Mouse (Mus musculus) lung, postnatal 0 days (tissue): Measurements from ENCODE around the gene Fam172a. TPM values are rescaled to one million over a fixed set of nuclear protein-coding genes. Genes with fewer than 3 reads are reported as not detected.

Source experiments
- ATAC-seq: fragments of 200-750 bp; cut with Nextera tagmentation; 2 replicates; pipeline ENCODE4 v1.8.0; 2017; ENCODE audit warnings: moderate library complexity
- DNase-seq: peaks from one replicate; pipeline ENCODE4 v3.0.0-alpha.2; 2016; ENCODE audit warnings: low spot score
- H3K27ac ChIP-seq: fragments of 300-500 bp; sonication (generic); 2 replicates; pipeline ENCODE4 v1.5.1; 2014; ENCODE audit warnings: antibody characterized with exemption, mild to moderate bottlenecking, low read length, mixed read lengths
- H3K27me3 ChIP-seq: fragments of 300-500 bp; sonication (generic); replicated peaks from 2 replicates; pipeline ENCODE4 v1.6.1; 2014; ENCODE audit warnings: low read length, mixed read lengths; ENCODE audit not compliant: insufficient read depth
- H3K36me3 ChIP-seq: fragments of 300-500 bp; sonication (generic); 2 replicates; pipeline ENCODE4 v1.6.1; 2014; ENCODE audit warnings: low read length, mixed read lengths; ENCODE audit not compliant: insufficient read depth
- H3K4me1 ChIP-seq: fragments of 300-500 bp; sonication (generic); 2 replicates; pipeline ENCODE4 v1.6.1; 2014; ENCODE audit warnings: antibody characterized with exemption, low read depth, low read length, mixed read lengths; ENCODE audit not compliant: insufficient read depth
- H3K4me2 ChIP-seq: fragments of 300-500 bp; sonication (generic); replicated peaks from 2 replicates; pipeline ENCODE4 v1.6.1; 2014; ENCODE audit warnings: low read depth, mild to moderate bottlenecking, low read length, moderate library complexity, mixed read lengths
- H3K4me3 ChIP-seq: fragments of 300-500 bp; sonication (generic); 2 replicates; pipeline ENCODE4 v1.5.1; 2014; ENCODE audit warnings: low read depth, low read length
- H3K9ac ChIP-seq: fragments of 300-500 bp; sonication (generic); replicated peaks from 2 replicates; pipeline ENCODE4 v1.6.1; 2014; ENCODE audit warnings: low read depth, mild to moderate bottlenecking
- H3K9me3 ChIP-seq: fragments of 300-500 bp; sonication (generic); 2 replicates; pipeline ENCODE4 v1.6.1; 2016; ENCODE audit warnings: low read length, mixed read lengths
- CTCF ChIP-seq: IDR thresholded peaks from 2 replicates; pipeline ENCODE4 v1.5.1; 2016; ENCODE audit warnings: antibody characterized with exemption, mild to moderate bottlenecking
- EP300 ChIP-seq: IDR thresholded peaks from 2 replicates; pipeline ENCODE4 v1.6.1; 2016; ENCODE audit warnings: antibody characterized with exemption, mild to moderate bottlenecking, control low read depth
- WGBS: fragments of 180-500 bp; shearing (Covaris S2); extraction: QIAGEN DNeasy Blood & Tissue Kit; methylation state at CpG from one replicate; pipeline ENCODE4 v1.1.7; 2014; 5-methylcytosine and 5-hydroxymethylcytosine counted together
- polyA plus RNA-seq: library from polyadenylated mRNA; unstranded; fragments of >200 nt; fragmentation: Nextera tagmentation; extraction: Ambion mirVana; gene quantifications from 2 replicates; pipeline ENCODE4 v1.2.1, GENCODE M21; 2015

Gene Fam172a
- polyA plus RNA-seq, 1 experiment from 2014 or later = 21.8 TPM

GRCm38 (mm10) chr13:78163087-78163958, 461.5 kb downstream of the Fam172a start:
- ATAC-seq = peak; percentile 95
- peak; percentile 82 for DNase-seq
- under 1% methylated on average over 72 of the region's 86 CpGs for WGBS
- H3K4me1 ChIP-seq = no peaks in the 10 kb centered on the region
- H3K4me2 ChIP-seq = peak overlapping the region; percentile 99
- H3K27ac ChIP-seq = no peak overlapping the region
- H3K27me3 ChIP-seq = no peaks in the 10 kb centered on the region; the same call in 1 of the 2 replicates
- TF ChIP-seq CTCF = peak; percentile 52
- no peak for TF ChIP-seq EP300
- no peaks in the 10 kb centered on the region for H3K36me3 ChIP-seq
- no peaks in the 10 kb centered on the region for H3K9me3 ChIP-seq
- 0 out of 2 replicates have a peak overlapping the region, but pooled peaks have one; percentile 24 for H3K9ac ChIP-seq
- H3K4me3 ChIP-seq = peak overlapping the region; percentile 52

- no peak overlapping the region for H3K9ac ChIP-seq
- no peak overlapping the region for H3K4me3 ChIP-seq
- H3K4me2 ChIP-seq = no peak overlapping the region
- no peaks in the 10 kb centered on the region for H3K4me1 ChIP-seq
- DNase-seq = no peak
- TF ChIP-seq EP300 = no peak
- no peak for TF ChIP-seq CTCF
- no peaks in the 10 kb centered on the region for H3K36me3 ChIP-seq
- no peak overlapping the region for H3K27ac ChIP-seq
- no peaks in the 10 kb centered on the region for H3K9me3 ChIP-seq
- no peaks in the 10 kb centered on the region; the same call in 1 of the 2 replicates for H3K27me3 ChIP-seq
- no peak for ATAC-seq
Observed at GRCm38 (mm10) chr13:78164941-78165340, 463.1 kb downstream of the Fam172a start.

- Histone ChIP-seq H3K27me3 (peaks cover 11% of the 10 kb centered on the region), H3K4me1 (no peaks in the 10 kb centered on the region), H3K36me3 (no peaks in the 10 kb centered on the region), H3K4me3 (no peak overlapping the region), H3K4me2 (no peak overlapping the region), H3K9me3 (no peaks in the 10 kb centered on the region), H3K27ac (no peak overlapping the region), H3K9ac (no peak overlapping the region)
- TF ChIP-seq EP300 = no peak
- TF ChIP-seq CTCF = no peak
- DNase-seq (no peak), ATAC-seq (no peak)
- 50% methylated on average over 4 of the region's 4 CpGs for WGBS
Observed at GRCm38 (mm10) chr13:78168166-78168565, 466.3 kb downstream of the Fam172a start.

GRCm38 (mm10) chr13:78171320-78171719, 469.5 kb downstream of the Fam172a start:
- DNase-seq (peak; percentile 53), ATAC-seq (no peak)
- Histone ChIP-seq H3K4me3 (no peak overlapping the region), H3K36me3 (no peaks in the 10 kb centered on the region), H3K4me2 (no peak overlapping the region), H3K9me3 (no peaks in the 10 kb centered on the region), H3K9ac (no peak overlapping the region), H3K4me1 (no peaks in the 10 kb centered on the region), H3K27ac (no peak overlapping the region), H3K27me3 (peaks cover 34% of the 10 kb centered on the region)
- no peak for TF ChIP-seq CTCF
- TF ChIP-seq EP300 = no peak
- WGBS = under 1% methylated on average over 15 of the region's 15 CpGs

GRCm38 (mm10) chr13:78171984-78172636, 470.3 kb downstream of the Fam172a start:
- peaks cover 41% of the 10 kb centered on the region for H3K27me3 ChIP-seq
- no peak overlapping the region for H3K4me3 ChIP-seq
- H3K4me2 ChIP-seq = no peak overlapping the region
- WGBS = 5% methylated on average over 17 of the region's 17 CpGs
- H3K9ac ChIP-seq = no peak overlapping the region
- no peak for DNase-seq
- no peaks in the 10 kb centered on the region for H3K36me3 ChIP-seq
- no peaks in the 10 kb centered on the region for H3K9me3 ChIP-seq
- no peaks in the 10 kb centered on the region for H3K4me1 ChIP-seq
- ATAC-seq = no peak
- TF ChIP-seq CTCF (no peak), EP300 (no peak)
- no peak overlapping the region for H3K27ac ChIP-seq

GRCm38 (mm10) chr13:78172861-78173260, 471.0 kb downstream of the Fam172a start:
- Histone ChIP-seq H3K27ac (no peak overlapping the region), H3K4me1 (no peaks in the 10 kb centered on the region), H3K36me3 (no peaks in the 10 kb centered on the region), H3K27me3 (peaks cover 44% of the 10 kb centered on the region), H3K4me3 (no peak overlapping the region), H3K4me2 (no peak overlapping the region), H3K9me3 (no peaks in the 10 kb centered on the region), H3K9ac (no peak overlapping the region)
- ATAC-seq = no peak
- 13% methylated on average over 3 of the region's 3 CpGs for WGBS
- DNase-seq = no peak
- TF ChIP-seq EP300 (no peak), CTCF (no peak)
